Mouse (Mus musculus): ENCODE measurements around the gene Ankrd55. TPM values are rescaled to one million over a fixed set of nuclear protein-coding genes. Genes with fewer than 3 reads are reported as not detected.
"Not testable (repeated sequence)": the region's sequence is repeated elsewhere in the genome, so short reads cannot be mapped to it uniquely, and the experiment has no call there.

Ankrd55 gene
- polyA plus RNA-seq, 1 experiment from 2014 or later, result 1.1 TPM

GRCm38 (mm10) chr13:112426265-112427135 is 138.2 kb downstream of the Ankrd55 start:
- WGBS, result 65% methylated on average over 13 of the region's 13 CpGs

DNA sequence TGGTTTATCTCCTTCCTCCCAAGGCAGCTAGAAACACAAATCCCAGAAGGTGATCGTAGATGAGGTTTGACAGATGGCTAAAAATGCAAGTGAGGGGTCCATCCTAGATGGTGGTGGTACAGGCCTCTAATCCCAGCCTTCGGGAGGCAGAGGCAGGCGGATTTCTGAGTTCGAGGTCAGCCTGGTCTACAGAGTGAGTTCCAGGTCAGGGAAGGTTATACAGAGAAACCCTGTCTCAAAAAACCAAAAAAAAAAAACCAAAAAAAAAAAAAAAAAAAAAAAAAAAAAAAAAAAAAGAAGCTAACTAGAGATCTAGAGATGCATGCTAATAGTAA is 138.9 kb downstream of the Ankrd55 start:
- not testable (repeated sequence) for H3K4me1 ChIP-seq; H3K4me2 ChIP-seq (replicated peaks); H3K36me3 ChIP-seq; H3K27ac ChIP-seq (replicated peaks); H3K27me3 ChIP-seq; H3K9me3 ChIP-seq (replicated peaks); H3K4me3 ChIP-seq (replicated peaks); ATAC-seq (ENCODE audit: insufficient number of reproducible peaks, low FRiP score, low TSS enrichment, low read depth); H3K9ac ChIP-seq
- WGBS, result 97% methylated on average over 4 of the region's 4 CpGs

More at GRCm38 (mm10) chr13:112426265-112427135, 138.2 kb downstream of the Ankrd55 start:
- Histone ChIP-seq H3K4me2 (replicated peaks) (no peak overlapping the region), H3K4me3 (replicated peaks) (no peak overlapping the region), H3K9ac (no peak overlapping the region), H3K9me3 (replicated peaks) (no peaks in the 10 kb centered on the region), H3K27ac (replicated peaks) (no peak overlapping the region), H3K4me1 (no peaks in the 10 kb centered on the region), H3K27me3 (no peaks in the 10 kb centered on the region), H3K36me3 (no peaks in the 10 kb centered on the region)
- ATAC-seq (ENCODE audit: insufficient number of reproducible peaks, low FRiP score, low TSS enrichment, low read depth), result no peak

- no peaks in the 10 kb centered on the region for H3K27me3 ChIP-seq
- WGBS, result 84% methylated on average over 15 of the region's 15 CpGs
- no peak overlapping the region for H3K9ac ChIP-seq
- H3K9me3 ChIP-seq (replicated peaks), result no peaks in the 10 kb centered on the region
- H3K4me2 ChIP-seq (replicated peaks), result no peak overlapping the region
- no peak overlapping the region for H3K4me3 ChIP-seq (replicated peaks)
- no peak for ATAC-seq (ENCODE audit: insufficient number of reproducible peaks, low FRiP score, low TSS enrichment, low read depth)
- no peak overlapping the region for H3K27ac ChIP-seq (replicated peaks)
- H3K36me3 ChIP-seq, result no peaks in the 10 kb centered on the region
- no peaks in the 10 kb centered on the region for H3K4me1 ChIP-seq
Measured at GRCm38 (mm10) chr13:112427521-112427920, 139.3 kb downstream of the Ankrd55 start.

GRCm38 (mm10) chr13:112433271-112433670 is 145.0 kb downstream of the Ankrd55 start:
- Histone ChIP-seq H3K27ac (replicated peaks) (no peak overlapping the region; the same call in 1 of the 2 replicates), H3K36me3 (no peaks in the 10 kb centered on the region), H3K4me2 (replicated peaks) (no peak overlapping the region), H3K9me3 (replicated peaks) (no peaks in the 10 kb centered on the region), H3K4me3 (replicated peaks) (no peak overlapping the region), H3K4me1 (no peaks in the 10 kb centered on the region), H3K9ac (no peak overlapping the region), H3K27me3 (no peaks in the 10 kb centered on the region)
- WGBS, result 56% methylated on average over 5 of the region's 5 CpGs
- ATAC-seq (ENCODE audit: insufficient number of reproducible peaks, low FRiP score, low TSS enrichment, low read depth), result no peak

Other genes with a start within 250 kb of the Ankrd55 start
- 36.4 and 37.8 TPM in 2 replicates for gene Il6st, start 175.6 kb downstream of the Ankrd55 start, polyA plus RNA-seq (2015; fragmentation: Nextera tagmentation; extraction: Ambion mirVana)

Data from embryonic facial prominence, embryonic 15.5 days (tissue).